10 mouse cellular contexts compared by ENCODE assay signal in the genomic region with DNA sequence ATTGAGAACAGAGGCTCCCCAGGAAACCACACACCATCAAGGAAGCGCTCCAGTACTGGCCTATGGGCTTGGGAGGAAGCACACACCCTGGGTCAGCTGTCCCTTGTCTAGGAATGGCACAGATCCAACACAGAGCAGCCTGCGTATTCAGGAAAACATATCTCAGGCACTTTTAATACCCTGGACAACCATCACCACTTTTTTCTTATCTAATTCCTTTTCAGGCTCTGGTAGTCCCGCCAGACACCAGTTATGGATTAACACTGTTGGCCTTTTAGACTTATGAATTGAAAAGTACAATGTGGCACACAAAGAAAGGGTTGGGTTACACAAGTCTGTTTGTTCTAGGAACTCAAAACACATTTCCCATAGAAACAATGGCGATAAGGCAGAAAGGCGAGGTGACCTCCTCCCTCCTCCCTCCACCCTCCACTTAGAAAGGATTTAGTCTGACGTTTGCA. TPM values are rescaled to one million over a fixed set of nuclear protein-coding genes. Genes with fewer than 3 reads are reported as not detected.
DNase-seq lines count a peak whose midpoint lies in the region; ATAC-seq and TF ChIP-seq lines count a peak whose summit lies in the region.
"Had no signal": no experiment of that assay in that cellular context is flagged by ENCODE, and none has a peak within 500 bp of the region (broad histone marks: within the 10 kb centered on the region; RNA-seq: fewer than 3 reads in every experiment).

No protein-coding gene starts in this region.

- no peaks in the 10 kb centered on the region for H3K36me3 ChIP-seq in embryonic facial prominence, embryonic 11.5 days (replicated peaks; ENCODE audit: control insufficient read depth, insufficient read depth, low read depth, low read length)
- no peaks in the 10 kb centered on the region for H3K36me3 ChIP-seq in embryonic facial prominence, embryonic 10.5 days (replicated peaks)

- no peaks in the 10 kb centered on the region for H3K27me3 ChIP-seq in embryonic facial prominence, embryonic 11.5 days (ENCODE audit: control insufficient read depth, insufficient read depth, low read length)
- H3K27me3 ChIP-seq in embryonic facial prominence, embryonic 10.5 days (replicated peaks; ENCODE audit: low read depth, poor library complexity, severe bottlenecking), result no peaks in the 10 kb centered on the region

- intact Hi-C loops in heart, postnatal 36 days (cut with DNase I), result no loop called here

- H3K9me3 ChIP-seq in embryonic facial prominence, embryonic 11.5 days (replicated peaks; ENCODE audit: control insufficient read depth, low read length), result no peaks in the 10 kb centered on the region
- H3K9me3 ChIP-seq in embryonic facial prominence, embryonic 10.5 days, result no peaks in the 10 kb centered on the region

- no peak overlapping the region for H3K9ac ChIP-seq in embryonic facial prominence, embryonic 11.5 days (replicated peaks; ENCODE audit: low read length)

- no peak overlapping the region for H3K27ac ChIP-seq in embryonic facial prominence, embryonic 11.5 days (replicated peaks; ENCODE audit: low read depth, low read length)
- no peak overlapping the region for H3K27ac ChIP-seq in embryonic facial prominence, embryonic 10.5 days (replicated peaks)
- H3K27ac ChIP-seq: macrophage had no signal

- ATAC-seq in embryonic facial prominence, embryonic 11.5 days (replicated peaks; ENCODE audit: insufficient number of reproducible peaks, low FRiP score, low TSS enrichment, low read depth), result no peak

- no peak for TF ChIP-seq POLR2A in lung, adult 2 months (IDR thresholded peaks at IDR 0.05; ENCODE audit: borderline replicate concordance, extremely low read depth, low read depth, low read length)

- H3K4me2 ChIP-seq in embryonic facial prominence, embryonic 11.5 days (ENCODE audit: low read depth, low read length), result no peak overlapping the region

- H3K4me3 ChIP-seq in embryonic facial prominence, embryonic 11.5 days (ENCODE audit: low read depth, low read length), result no peak overlapping the region
- H3K4me3 ChIP-seq in embryonic facial prominence, embryonic 10.5 days, result no peak overlapping the region
- H3K4me3 ChIP-seq in lung, adult 2 months (replicated peaks; ENCODE audit: extremely low read depth, low read depth, low read length), result no peak overlapping the region

- 54% methylated on average over 6 of the region's 6 CpGs for WGBS in embryonic facial prominence, embryonic 11.5 days
- 52% methylated on average over 6 of the region's 6 CpGs for WGBS in embryonic facial prominence, embryonic 10.5 days
- WGBS in lung, adult 2 months, result 20% methylated on average over 6 of the region's 6 CpGs

- no peaks in the 10 kb centered on the region for H3K4me1 ChIP-seq in embryonic facial prominence, embryonic 11.5 days (ENCODE audit: control insufficient read depth, insufficient read depth, low read length)
- no peaks in the 10 kb centered on the region; the same call in 1 of the 2 replicates for H3K4me1 ChIP-seq in embryonic facial prominence, embryonic 10.5 days
- peaks cover 13% of the 10 kb centered on the region for H3K4me1 ChIP-seq in lung, adult 2 months (ENCODE audit: control insufficient read depth, insufficient read depth, low read length)

- no peak for TF ChIP-seq CTCF in lung, adult 2 months (IDR thresholded peaks at IDR 0.05; ENCODE audit: insufficient read depth, low read length)

- peak; percentile 27 for DNase-seq in embryonic facial prominence, embryonic 11.5 days (ENCODE audit: low spot score)
- DNase-seq in embryonic facial prominence, embryonic 10.5 days (ENCODE audit: low spot score), result no peak
- peak; percentile 38 for DNase-seq in adrenal gland, postnatal 14 days
- DNase-seq in heart, postnatal 36 days, result peak; percentile 43 to 56
- DNase-seq in lung, adult 2 months, result peak; percentile 34
- DNase-seq in B cell, adult 2 months, result no peak
- DNase-seq in cerebellum, postnatal 4 days (ENCODE audit: low spot score in 2 of 2), result no peak
- no peak for DNase-seq in frontal cortex, postnatal 10 days (ENCODE audit: low spot score in 2 of 2)

RNA-seq across cellular contexts. Expression of a gene that starts 56.8 kb away (rescaled TPM):
- polyA plus RNA-seq in embryonic facial prominence, embryonic 11.5 days (2014; fragmentation: Nextera tagmentation; extraction: Ambion mirVana), result 2.2 and 2.5 TPM in 2 replicates
- polyA plus RNA-seq in embryonic facial prominence, embryonic 10.5 days (2016; fragmentation: Nextera tagmentation; extraction: Ambion mirVana), result 0.85 and 1.0 TPM in 2 replicates
- 0.68 and 0.70 TPM in 2 replicates for total RNA-seq in adrenal gland, postnatal 14 days (2021)
- total RNA-seq in heart, postnatal 36 days (2021), result 1 to 10 TPM; 1.0 to 1.9 TPM
- polyA plus RNA-seq in lung, adult 2 months (2012; rRNA removed), result 8.3 and 10.8 TPM in 2 replicates
- polyA plus RNA-seq: C2C12, macrophage had no signal

Comparison
In these comparisons a context has a peak if more than half of its experiments do, and no peak if none do; other contexts are left out.
1. DNase-seq: peak in embryonic facial prominence, embryonic 11.5 days (single experiment), adrenal gland, postnatal 14 days (single experiment), heart, postnatal 36 days (2 of 2) and lung, adult 2 months (single experiment); none in embryonic facial prominence, embryonic 10.5 days (single experiment), B cell, adult 2 months (0 of 2), cerebellum, postnatal 4 days (0 of 2) and frontal cortex, postnatal 10 days (0 of 2).